Mouse (Mus musculus) heart, adult 11 months (tissue): ENCODE data around the gene Zfp280d.
A peak's percentile ranks its signal among the peaks of the same experiment; 100 is the strongest.

Source experiments
- DNase-seq: peaks from one replicate; pipeline ENCODE4 v3.0.0; 2022

Zfp280d gene

DNA sequence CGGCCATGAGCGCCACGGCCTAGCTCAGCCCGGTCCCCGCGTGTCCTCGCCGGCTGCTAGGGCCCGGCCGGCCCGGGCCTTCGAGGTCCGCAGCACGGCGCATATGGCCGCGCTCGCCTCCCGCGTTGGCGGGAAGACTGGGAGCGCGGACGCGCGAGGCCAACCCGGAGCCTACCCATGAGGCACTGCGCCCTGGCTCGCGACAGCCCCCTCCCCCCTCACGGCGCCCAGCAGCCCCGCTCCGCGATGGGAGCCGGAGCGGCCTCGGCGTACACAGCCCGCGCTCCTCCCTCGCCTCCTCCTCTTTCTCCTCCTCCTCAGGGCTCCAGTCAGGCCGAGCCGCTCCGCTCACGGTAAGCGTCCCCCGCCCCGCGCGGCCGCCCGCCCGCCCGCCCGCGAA, at the start of gene Zfp280d:
Gene Zfp280d, plus strand, starts transcription at position 184 of the 400 bp plus-strand sequence.
- peak; percentile 99 for DNase-seq

- DNase-seq = peak; percentile 30
Observed at GRCm38 (mm10) chr9:72226536-72226935, 48.1 kb upstream of the Zfp280d start.

DNA sequence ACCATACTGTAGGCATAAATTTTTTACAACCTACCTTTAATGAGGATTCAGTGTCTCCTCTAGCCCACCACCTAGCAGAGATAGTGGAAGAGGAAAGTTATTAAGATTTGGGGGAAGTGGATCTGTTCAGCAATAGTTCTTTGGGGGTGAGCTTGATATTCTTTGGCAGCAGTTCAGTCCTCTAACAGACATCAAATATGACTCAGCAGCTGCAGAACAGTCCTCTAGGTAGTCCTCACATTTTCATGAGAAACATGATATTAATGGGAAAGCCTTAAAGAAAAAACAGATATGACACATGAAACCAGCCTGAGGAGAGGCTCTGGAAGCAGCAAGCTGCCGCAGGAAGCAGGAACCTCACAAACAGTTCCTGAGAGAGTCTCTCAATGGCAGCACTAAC, 22.0 kb upstream of the Zfp280d start:
- no peak for DNase-seq

- DNase-seq = no peak
Observed at GRCm38 (mm10) chr9:72255227-72255626, 19.4 kb upstream of the Zfp280d start.

DNA sequence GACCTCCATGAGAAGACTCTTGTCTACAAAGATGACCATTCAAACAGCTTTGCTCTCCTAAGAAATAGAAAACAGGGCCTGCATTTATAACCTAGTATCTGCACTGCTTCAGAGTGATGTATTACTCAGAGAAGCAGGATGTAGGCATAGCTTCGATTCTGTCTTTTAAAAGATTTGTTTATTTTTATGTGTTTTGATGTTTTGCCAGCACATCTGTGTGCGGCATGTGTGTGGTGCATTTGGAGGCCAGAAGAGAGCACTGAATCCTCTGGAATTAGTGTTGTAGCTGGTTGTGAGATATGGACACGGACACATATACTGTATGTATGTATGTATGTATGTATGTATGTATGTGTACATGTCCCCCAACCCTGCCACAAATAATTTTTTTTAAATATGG, 18.0 kb upstream of the Zfp280d start:
- DNase-seq = no peak

DNA sequence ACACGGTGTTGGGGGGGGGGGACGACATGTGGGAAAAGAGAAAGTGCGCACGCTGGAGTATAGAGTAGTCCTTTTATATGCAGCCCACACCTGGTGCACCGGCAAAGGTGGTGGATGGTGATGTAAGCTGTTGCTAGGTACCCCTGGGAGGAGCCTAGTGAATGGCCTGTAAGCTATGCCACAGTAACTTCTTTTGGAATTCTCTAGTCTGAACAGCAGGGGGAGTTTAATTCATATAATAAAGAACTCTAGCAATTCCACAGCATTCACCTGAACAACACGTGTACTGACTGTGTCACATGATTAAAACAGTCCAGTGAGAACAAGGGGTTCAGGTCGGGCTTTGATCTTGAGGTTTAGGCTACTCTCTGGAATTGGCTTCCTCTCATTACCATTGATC, 14.3 kb upstream of the Zfp280d start:
- no peak for DNase-seq

- no peak for DNase-seq
Observed at GRCm38 (mm10) chr9:72264859-72265258, 9.8 kb upstream of the Zfp280d start.

GRCm38 (mm10) chr9:72270146-72270545, 4.5 kb upstream of the Zfp280d start:
- no peak for DNase-seq

DNA sequence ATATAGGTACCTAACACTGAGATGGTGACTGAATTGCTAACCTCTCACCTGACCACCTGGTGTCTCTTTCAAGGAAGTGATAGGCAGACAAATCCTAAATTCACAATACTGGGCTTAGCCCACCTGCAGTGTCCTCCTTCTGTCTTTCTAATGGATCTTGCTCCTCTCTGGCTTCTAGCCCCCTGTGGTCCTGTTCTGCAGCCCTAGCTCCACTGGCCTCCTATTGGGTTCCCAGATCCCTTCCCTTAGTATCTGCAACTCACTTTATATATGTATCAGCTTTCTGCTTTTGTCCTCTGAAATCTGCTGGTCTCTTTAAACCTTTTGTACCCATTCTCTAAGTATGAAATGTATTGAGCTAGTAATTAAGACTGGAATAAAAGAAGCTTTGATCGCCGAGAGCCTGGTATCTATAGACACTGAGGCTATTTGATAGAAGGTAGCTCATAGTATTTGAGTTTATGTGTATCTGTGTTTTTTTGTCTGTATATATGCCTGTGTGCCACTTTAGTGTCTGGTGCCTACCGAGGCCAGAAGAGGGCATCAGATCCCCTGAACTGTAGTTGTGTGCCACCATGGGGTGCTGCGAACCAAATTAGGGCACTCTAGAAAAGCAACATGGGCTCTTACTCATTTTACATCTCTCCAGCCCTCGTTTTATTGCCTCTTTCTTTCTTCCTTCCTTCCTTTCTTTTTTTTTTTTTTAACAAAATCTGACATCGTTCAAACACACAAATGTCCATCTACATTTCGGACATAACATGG, 832 bp upstream of the Zfp280d start:
- no peak for DNase-seq

- DNase-seq = peak; percentile 94
Observed at GRCm38 (mm10) chr9:72275101-72275978, 680 bp downstream of the Zfp280d start.

GRCm38 (mm10) chr9:72275979-72276500, 1.4 kb downstream of the Zfp280d start:
- no peak for DNase-seq

DNA sequence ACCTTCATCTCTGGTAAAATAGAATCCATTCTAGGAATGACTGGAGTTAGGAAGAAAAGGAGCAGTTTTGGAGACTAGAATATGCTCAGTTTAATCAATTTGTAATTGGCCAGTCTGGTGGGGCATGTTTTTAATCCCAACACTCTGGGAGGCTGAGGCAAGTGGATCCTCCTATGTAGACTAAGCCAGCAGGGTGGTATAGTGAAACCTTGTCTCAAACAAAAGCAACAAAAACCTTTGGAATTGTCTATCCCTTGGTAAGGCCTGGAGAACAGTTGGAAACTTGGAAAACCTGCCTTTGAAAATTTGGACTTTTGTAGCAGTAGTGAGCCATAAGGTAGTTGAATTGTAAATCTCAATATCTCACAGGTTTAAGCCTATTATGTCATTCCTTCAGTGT, 2.3 kb downstream of the Zfp280d start:
- DNase-seq = no peak

DNA sequence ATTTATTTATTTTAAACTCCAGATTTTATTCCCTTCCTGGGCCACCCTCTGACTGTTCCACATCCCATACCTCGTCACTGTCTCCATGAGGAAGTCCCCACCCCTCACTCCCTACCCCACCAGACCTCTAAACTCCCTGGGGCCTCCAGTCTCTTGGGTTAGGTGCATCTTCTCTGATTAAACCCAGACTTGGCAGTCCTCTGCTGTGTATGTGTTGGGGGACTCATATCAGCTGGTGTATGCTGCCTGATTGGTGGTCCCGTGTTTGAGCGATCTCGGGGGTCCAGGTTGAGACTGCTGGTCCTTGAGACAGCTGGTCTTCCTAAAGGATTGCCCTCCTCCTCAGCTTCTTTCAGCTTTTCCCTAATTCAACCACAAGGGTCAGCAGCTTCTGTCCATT, 5.3 kb downstream of the Zfp280d start:
- peak; percentile 82 for DNase-seq

- no peak for DNase-seq
Observed at GRCm38 (mm10) chr9:72287696-72288095, 13.0 kb downstream of the Zfp280d start.

GRCm38 (mm10) chr9:72288210-72288609, 13.6 kb downstream of the Zfp280d start:
- no peak for DNase-seq

GRCm38 (mm10) chr9:72289094-72289493, 14.4 kb downstream of the Zfp280d start:
- no peak for DNase-seq

DNA sequence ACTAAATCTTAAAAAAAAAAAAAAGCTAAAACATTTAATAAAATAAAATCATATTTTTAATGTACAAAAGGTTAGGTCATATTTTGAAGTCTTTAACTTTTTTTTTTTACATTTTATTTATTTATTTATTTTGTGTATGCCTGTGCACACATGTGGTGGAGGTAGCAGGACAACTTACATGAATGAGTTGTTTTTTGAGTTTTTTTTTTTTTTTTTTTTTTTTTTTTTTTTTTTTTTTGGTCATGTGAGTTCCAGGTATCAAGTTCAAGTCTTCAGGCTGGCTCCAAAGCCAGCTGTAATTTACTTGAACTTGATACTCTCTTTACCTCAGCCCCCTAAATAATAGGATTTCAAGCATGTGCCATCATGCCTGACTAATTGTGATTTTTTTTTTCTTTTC, 19.4 kb downstream of the Zfp280d start:
- no peak for DNase-seq

DNA sequence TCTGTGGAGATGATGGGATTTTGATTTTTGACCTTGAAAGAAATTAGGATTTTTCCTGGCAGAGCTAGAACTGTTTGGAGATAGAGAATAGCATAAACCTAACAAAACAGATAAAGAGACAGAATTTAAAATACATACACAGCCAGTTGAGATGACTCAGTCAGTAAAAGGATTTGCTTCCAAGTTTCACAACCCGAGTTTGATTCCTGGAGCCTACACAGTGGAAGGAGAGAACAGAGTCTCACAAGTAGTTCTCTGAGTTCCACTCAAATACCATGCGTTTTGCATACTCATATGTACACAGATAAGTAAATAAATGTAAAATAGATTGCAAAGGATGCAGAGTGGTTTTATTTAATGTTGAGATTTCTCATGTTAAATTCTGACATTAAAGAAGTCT, 35.1 kb downstream of the Zfp280d start:
- no peak for DNase-seq

- no peak for DNase-seq
Observed at GRCm38 (mm10) chr9:72333221-72333620, 58.6 kb downstream of the Zfp280d start.

DNA sequence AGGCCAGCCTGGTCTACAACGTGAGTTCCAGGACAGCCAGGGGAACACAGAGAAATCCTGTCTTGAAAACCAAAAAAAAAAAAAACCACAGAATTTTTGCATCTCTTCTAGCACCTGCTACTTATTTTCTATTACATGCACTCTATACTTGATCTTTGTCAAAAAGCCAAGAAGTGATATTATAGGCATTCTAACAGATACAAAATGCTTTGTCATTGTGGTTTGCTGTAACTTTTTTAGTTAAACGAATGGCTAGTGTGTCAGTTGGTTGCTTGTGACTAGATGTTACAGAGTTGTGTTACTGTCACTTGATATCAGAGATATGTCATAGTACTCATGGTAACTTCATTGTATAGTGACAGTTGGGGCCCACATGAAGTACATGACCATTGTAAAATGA, 61.4 kb downstream of the Zfp280d start:
- no peak for DNase-seq

- DNase-seq = no peak
Observed at GRCm38 (mm10) chr9:72339119-72339518, 64.5 kb downstream of the Zfp280d start.

GRCm38 (mm10) chr9:72343844-72344243, 69.2 kb downstream of the Zfp280d start:
- no peak for DNase-seq

DNA sequence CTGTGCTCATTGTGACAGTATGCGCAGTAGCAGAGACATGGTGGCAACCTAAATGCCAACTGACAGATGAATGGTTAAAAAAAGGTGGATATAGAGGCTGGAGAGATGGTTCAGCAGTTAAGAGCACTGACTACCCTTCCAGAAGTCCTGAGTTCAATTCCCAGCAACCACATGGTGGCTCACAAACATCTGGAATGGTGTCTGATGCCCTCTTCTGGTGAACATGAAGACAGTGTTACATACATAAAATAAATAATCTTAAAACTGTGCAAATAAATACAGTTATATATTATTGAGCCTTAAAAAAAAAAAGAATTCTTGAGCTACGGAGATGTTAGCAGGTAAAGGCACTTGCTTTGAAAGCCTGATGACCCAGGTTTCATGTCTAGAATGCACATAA, 97.7 kb downstream of the Zfp280d start:
- DNase-seq = no peak

DNA sequence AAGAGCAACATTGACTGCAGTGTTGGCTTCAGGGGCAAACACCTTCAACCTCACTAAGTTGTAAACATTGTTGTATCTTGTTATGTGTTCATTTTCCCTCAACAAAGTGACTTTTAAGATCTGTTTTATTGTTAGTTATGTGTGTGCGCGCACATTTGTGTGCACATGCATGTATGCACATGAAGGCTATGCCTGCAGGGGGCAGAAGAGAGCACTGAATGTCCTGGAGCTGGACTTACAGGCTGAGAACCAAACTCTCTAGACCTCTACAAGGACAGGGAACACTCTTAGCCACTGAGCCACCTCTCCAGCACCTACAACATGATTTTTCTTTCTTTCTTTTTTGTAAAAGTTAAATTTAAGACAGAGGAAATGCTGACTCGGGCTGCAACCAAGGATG, 99.4 kb downstream of the Zfp280d start:
- DNase-seq = no peak
